Mouse (Mus musculus) embryonic facial prominence, embryonic 15.5 days (tissue): ENCODE measurements around the gene C530008M17Rik. TPM values are rescaled to one million over a fixed set of nuclear protein-coding genes. Genes with fewer than 3 reads are reported as not detected.

Source experiments
- ATAC-seq: fragments of 200-750 bp; cut with Nextera tagmentation; 2 replicates; pipeline ENCODE4 v1.8.0; 2017; ENCODE audit warnings: low read depth, moderate TSS enrichment; ENCODE audit not compliant: insufficient number of reproducible peaks, low FRiP score, low TSS enrichment
- H3K27ac ChIP-seq: fragments of 300-500 bp; sonication (generic); replicated peaks from 2 replicates; pipeline ENCODE4 v1.5.1; 2015; ENCODE audit warnings: mild to moderate bottlenecking, inconsistent platforms
- H3K27me3 ChIP-seq: fragments of 300-500 bp; sonication (generic); 2 replicates; pipeline ENCODE4 v1.6.1; 2015; ENCODE audit warnings: inconsistent platforms
- H3K36me3 ChIP-seq: fragments of 300-500 bp; sonication (generic); 2 replicates; pipeline ENCODE4 v1.6.1; 2015; ENCODE audit warnings: mild to moderate bottlenecking, inconsistent platforms
- H3K4me1 ChIP-seq: fragments of 300-500 bp; sonication (generic); 2 replicates; pipeline ENCODE4 v1.6.1; 2015; ENCODE audit warnings: inconsistent platforms
- H3K4me2 ChIP-seq: fragments of 300-500 bp; sonication (generic); replicated peaks from 2 replicates; pipeline ENCODE4 v1.6.1; 2015; ENCODE audit warnings: mild to moderate bottlenecking, inconsistent platforms
- H3K4me3 ChIP-seq: fragments of 300-500 bp; sonication (generic); replicated peaks from 2 replicates; pipeline ENCODE4 v1.5.1; 2015; ENCODE audit warnings: mild to moderate bottlenecking, inconsistent platforms
- H3K9ac ChIP-seq: fragments of 300-500 bp; sonication (generic); 2 replicates; pipeline ENCODE4 v1.6.1; 2015; ENCODE audit warnings: inconsistent platforms
- H3K9me3 ChIP-seq: fragments of 300-500 bp; sonication (generic); replicated peaks from 2 replicates; pipeline ENCODE4 v1.6.1; 2016; ENCODE audit warnings: inconsistent platforms
- WGBS: fragments of 180-500 bp; shearing (Covaris S2); methylation state at CpG from one replicate; pipeline ENCODE4 v1.1.7; 2015; 5-methylcytosine and 5-hydroxymethylcytosine counted together
- polyA plus RNA-seq: library from polyadenylated mRNA; unstranded; fragments of >200 nt; fragmentation: Nextera tagmentation; extraction: Ambion mirVana; gene quantifications from 2 replicates; pipeline ENCODE4 v1.2.1, GENCODE M21; 2015

The C530008M17Rik gene
- polyA plus RNA-seq, 1 experiment from 2014 or later = 17.0 TPM

- Histone ChIP-seq H3K36me3 (no peaks in the 10 kb centered on the region), H3K4me3 (no peak overlapping the region), H3K4me1 (no peaks in the 10 kb centered on the region; the same call in 1 of the 2 replicates), H3K27me3 (no peaks in the 10 kb centered on the region), H3K27ac (no peak overlapping the region), H3K9me3 (no peaks in the 10 kb centered on the region), H3K4me2 (no peak overlapping the region), H3K9ac (no peak overlapping the region)
- 85% methylated on average over 10 of the region's 10 CpGs for WGBS
- ATAC-seq = no peak
Observed at GRCm38 (mm10) chr5:76687961-76688600, 31.8 kb downstream of the C530008M17Rik start.

- Histone ChIP-seq H3K36me3 (no peaks in the 10 kb centered on the region), H3K4me1 (no peaks in the 10 kb centered on the region; the same call in 1 of the 2 replicates), H3K9ac (no peak overlapping the region), H3K9me3 (no peaks in the 10 kb centered on the region), H3K4me2 (no peak overlapping the region), H3K27me3 (no peaks in the 10 kb centered on the region), H3K4me3 (no peak overlapping the region), H3K27ac (no peak overlapping the region)
- no peak for ATAC-seq
- 73% methylated on average over 6 of the region's 6 CpGs for WGBS
Observed at GRCm38 (mm10) chr5:76688643-76689042, 32.3 kb downstream of the C530008M17Rik start.

- Histone ChIP-seq H3K27ac (no peak overlapping the region), H3K36me3 (no peaks in the 10 kb centered on the region), H3K4me3 (no peak overlapping the region), H3K27me3 (no peaks in the 10 kb centered on the region), H3K9me3 (no peaks in the 10 kb centered on the region), H3K4me1 (no peaks in the 10 kb centered on the region; the same call in 1 of the 2 replicates), H3K4me2 (no peak overlapping the region), H3K9ac (no peak overlapping the region)
- peak; percentile 41 for ATAC-seq
- WGBS = 39% methylated on average over 5 of the region's 5 CpGs
Observed at GRCm38 (mm10) chr5:76690177-76690593, 33.9 kb downstream of the C530008M17Rik start.

- 88% methylated on average over 5 of the region's 5 CpGs for WGBS
- no peak overlapping the region for H3K4me3 ChIP-seq
- H3K9ac ChIP-seq = no peak overlapping the region
- H3K27ac ChIP-seq = no peak overlapping the region
- no peaks in the 10 kb centered on the region; the same call in 1 of the 2 replicates for H3K4me1 ChIP-seq
- H3K27me3 ChIP-seq = no peaks in the 10 kb centered on the region
- H3K4me2 ChIP-seq = no peak overlapping the region
- no peaks in the 10 kb centered on the region for H3K9me3 ChIP-seq
- no peaks in the 10 kb centered on the region for H3K36me3 ChIP-seq
- no peak for ATAC-seq
Observed at GRCm38 (mm10) chr5:76691251-76691650, 34.9 kb downstream of the C530008M17Rik start.

GRCm38 (mm10) chr5:76691706-76692424 is 35.6 kb downstream of the C530008M17Rik start:
- H3K9me3 ChIP-seq = no peaks in the 10 kb centered on the region
- no peaks in the 10 kb centered on the region; the same call in 1 of the 2 replicates for H3K4me1 ChIP-seq
- ATAC-seq = no peak
- WGBS = 78% methylated on average over 12 of the region's 12 CpGs
- H3K36me3 ChIP-seq = no peaks in the 10 kb centered on the region
- H3K4me2 ChIP-seq = no peak overlapping the region
- H3K27me3 ChIP-seq = no peaks in the 10 kb centered on the region
- no peak overlapping the region for H3K9ac ChIP-seq
- H3K4me3 ChIP-seq = no peak overlapping the region
- H3K27ac ChIP-seq = no peak overlapping the region

- H3K4me3 ChIP-seq = no peak overlapping the region
- H3K4me2 ChIP-seq = no peak overlapping the region
- 54% methylated on average over 7 of the region's 7 CpGs for WGBS
- no peak overlapping the region for H3K9ac ChIP-seq
- peaks cover 18% of the 10 kb centered on the region for H3K4me1 ChIP-seq
- H3K27ac ChIP-seq = no peak overlapping the region
- ATAC-seq = no peak
- no peaks in the 10 kb centered on the region for H3K9me3 ChIP-seq
- no peaks in the 10 kb centered on the region for H3K27me3 ChIP-seq
- H3K36me3 ChIP-seq = no peaks in the 10 kb centered on the region
Observed at GRCm38 (mm10) chr5:76697536-76697935, 41.2 kb downstream of the C530008M17Rik start.

- H3K9ac ChIP-seq = no peak overlapping the region
- no peak for ATAC-seq
- WGBS = 17% methylated on average over 2 of the region's 2 CpGs
Observed at GRCm38 (mm10) chr5:76698187-76698586, 41.9 kb downstream of the C530008M17Rik start.

GRCm38 (mm10) chr5:76701127-76701853 is 45.0 kb downstream of the C530008M17Rik start:
- Histone ChIP-seq H3K9ac (no peak overlapping the region), H3K27ac (peak overlapping the region; percentile 35), H3K27me3 (no peaks in the 10 kb centered on the region), H3K9me3 (no peaks in the 10 kb centered on the region), H3K4me3 (no peak overlapping the region), H3K4me2 (no peak overlapping the region), H3K4me1 (peaks cover 18% of the 10 kb centered on the region), H3K36me3 (no peaks in the 10 kb centered on the region)
- WGBS = 71% methylated on average over 13 of the region's 13 CpGs
- no peak for ATAC-seq

More at GRCm38 (mm10) chr5:76698187-76698586, 41.9 kb downstream of the C530008M17Rik start:
- Histone ChIP-seq H3K27ac (no peak overlapping the region), H3K4me2 (no peak overlapping the region), H3K4me1 (peaks cover 18% of the 10 kb centered on the region), H3K4me3 (no peak overlapping the region), H3K27me3 (no peaks in the 10 kb centered on the region), H3K9me3 (no peaks in the 10 kb centered on the region), H3K36me3 (no peaks in the 10 kb centered on the region)

- Histone ChIP-seq H3K4me1 (peaks cover 18% of the 10 kb centered on the region), H3K4me3 (peak overlapping the region; percentile 30), H3K4me2 (peak overlapping the region; percentile 47), H3K36me3 (no peaks in the 10 kb centered on the region), H3K9ac (0 out of 2 replicates have a peak overlapping the region, but pooled peaks have one; percentile 15), H3K27me3 (no peaks in the 10 kb centered on the region), H3K27ac (peak overlapping the region; percentile 35), H3K9me3 (no peaks in the 10 kb centered on the region)
- no peak for ATAC-seq
- WGBS = 31% methylated on average over 9 of the region's 9 CpGs
Observed at GRCm38 (mm10) chr5:76702104-76702503, 45.8 kb downstream of the C530008M17Rik start.

GRCm38 (mm10) chr5:76702646-76703045 is 46.3 kb downstream of the C530008M17Rik start:
- Histone ChIP-seq H3K4me3 (peak overlapping the region; percentile 30), H3K9me3 (no peaks in the 10 kb centered on the region), H3K27me3 (no peaks in the 10 kb centered on the region), H3K36me3 (no peaks in the 10 kb centered on the region), H3K9ac (0 out of 2 replicates have a peak overlapping the region, but pooled peaks have one; percentile 15), H3K27ac (0 out of 2 replicates have a peak overlapping the region, but pooled peaks have one; percentile 35), H3K4me1 (peaks cover 18% of the 10 kb centered on the region), H3K4me2 (peak overlapping the region; percentile 47)
- 23% methylated on average over 12 of the region's 12 CpGs for WGBS
- no peak for ATAC-seq
